Mouse (Mus musculus): ENCODE results near the gene Dcun1d3. TPM values are rescaled to one million over a fixed set of nuclear protein-coding genes. Genes with fewer than 3 reads are reported as not detected.
A peak's percentile ranks its signal among the peaks of the same experiment; 100 is the strongest.

Dcun1d3 gene
- polyA plus RNA-seq, 1 experiment from 2014 or later, result 6.5 TPM

DNA sequence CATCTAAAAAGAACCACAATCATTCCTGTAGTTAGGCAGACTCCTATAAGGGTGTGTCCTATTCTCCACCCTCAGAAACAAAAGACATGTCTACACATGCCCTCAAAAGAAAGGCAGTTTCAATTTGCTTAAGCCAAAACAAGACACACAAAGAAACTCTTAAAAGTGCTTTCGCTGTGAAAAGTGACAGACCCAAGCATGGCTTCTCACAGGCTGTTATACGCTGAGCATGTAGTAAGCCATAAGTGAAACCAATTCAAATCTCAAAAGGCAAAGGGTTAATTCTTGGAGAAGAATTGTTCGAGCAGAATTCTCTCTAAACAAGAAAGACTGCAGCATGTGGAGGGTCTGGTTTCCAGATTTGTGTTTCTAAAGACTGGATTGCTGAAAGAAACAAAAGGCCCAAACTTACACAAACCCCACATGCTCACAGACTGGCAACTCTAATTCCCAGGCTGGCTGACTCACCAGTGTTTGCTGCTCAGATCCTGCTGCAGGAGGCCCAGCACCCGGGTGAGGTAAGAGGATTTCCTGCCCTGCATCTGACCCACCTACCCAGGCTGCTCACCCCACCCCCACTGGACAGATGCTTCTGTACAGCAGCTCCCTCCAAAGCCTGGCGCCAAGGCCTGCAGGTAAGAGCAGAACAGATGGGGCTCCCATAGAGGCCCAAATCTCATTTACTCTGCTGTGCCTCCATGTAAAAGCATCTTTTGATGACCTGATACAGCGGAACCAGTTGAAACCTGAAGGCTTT is 34.6 kb downstream of the Dcun1d3 start:
- Histone ChIP-seq H3K27ac (ENCODE audit: low read length) (peak overlapping the region; percentile 64), H3K4me1 (ENCODE audit: control insufficient read depth, insufficient read depth, low read length) (peaks cover 4% of the 10 kb centered on the region), H3K4me3 (ENCODE audit: low read length) (no peak overlapping the region), H3K9me3 (replicated peaks; ENCODE audit: control insufficient read depth, low read length) (no peaks in the 10 kb centered on the region), H3K9ac (ENCODE audit: low read length) (no peak overlapping the region), H3K27me3 (ENCODE audit: control insufficient read depth, insufficient read depth, low read length) (no peaks in the 10 kb centered on the region), H3K4me2 (ENCODE audit: low read depth, low read length) (0 out of 2 replicates have a peak overlapping the region, but pooled peaks have one; percentile 8), H3K36me3 (ENCODE audit: control insufficient read depth, insufficient read depth) (peaks cover 8% of the 10 kb centered on the region)
- WGBS, result 42% methylated on average over 6 of the region's 6 CpGs
- ATAC-seq (replicated peaks; ENCODE audit: extremely low read depth, insufficient read depth, low FRiP score), result peak; percentile 71

DNA sequence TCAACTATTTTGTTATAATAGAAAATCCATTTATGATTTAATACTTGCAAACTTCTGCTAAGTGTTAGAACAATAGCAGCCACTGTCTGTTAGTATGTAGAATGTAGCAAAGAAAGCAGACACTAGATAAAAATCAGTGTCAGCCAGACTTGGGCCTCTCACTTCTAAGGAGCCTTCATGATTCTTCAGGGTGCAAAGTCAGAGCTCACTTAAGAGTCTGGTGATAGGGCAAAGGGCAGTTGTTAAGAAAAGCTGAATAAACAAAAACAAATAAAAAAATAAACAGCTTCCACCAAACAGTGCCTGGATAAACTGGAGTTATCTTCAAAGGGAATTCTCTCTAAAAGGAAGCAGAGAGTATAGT is 35.1 kb downstream of the Dcun1d3 start:
- no peak for ATAC-seq (replicated peaks; ENCODE audit: extremely low read depth, insufficient read depth, low FRiP score)
- Histone ChIP-seq H3K27ac (ENCODE audit: low read length) (no peak overlapping the region; the same call in 1 of the 2 replicates), H3K4me2 (ENCODE audit: low read depth, low read length) (no peak overlapping the region), H3K9me3 (replicated peaks; ENCODE audit: control insufficient read depth, low read length) (no peaks in the 10 kb centered on the region), H3K4me1 (ENCODE audit: control insufficient read depth, insufficient read depth, low read length) (peaks cover 4% of the 10 kb centered on the region), H3K27me3 (ENCODE audit: control insufficient read depth, insufficient read depth, low read length) (no peaks in the 10 kb centered on the region), H3K9ac (ENCODE audit: low read length) (no peak overlapping the region), H3K4me3 (ENCODE audit: low read length) (no peak overlapping the region), H3K36me3 (ENCODE audit: control insufficient read depth, insufficient read depth) (peaks cover 8% of the 10 kb centered on the region)

DNA sequence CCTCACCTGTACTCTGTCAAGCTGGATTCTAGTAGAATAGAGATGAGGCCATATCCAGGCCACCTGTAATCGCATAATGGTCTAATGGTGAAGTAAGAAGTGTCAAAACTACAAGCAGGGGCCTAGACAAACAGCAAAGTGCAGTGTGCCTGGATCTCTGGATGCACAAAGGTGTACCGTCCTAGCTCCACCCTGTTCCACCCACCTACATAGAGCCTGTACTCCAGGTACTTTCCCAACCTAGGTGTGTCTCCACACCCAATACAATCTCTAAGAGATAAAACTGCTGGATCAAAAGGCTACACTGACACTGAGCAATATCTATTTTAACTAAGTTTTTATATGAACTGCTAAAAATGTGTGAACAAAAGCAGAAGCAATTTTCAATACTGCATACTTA is 35.5 kb downstream of the Dcun1d3 start:
- peaks cover 8% of the 10 kb centered on the region for H3K36me3 ChIP-seq (ENCODE audit: control insufficient read depth, insufficient read depth)
- H3K4me1 ChIP-seq (ENCODE audit: control insufficient read depth, insufficient read depth, low read length), result peaks cover 4% of the 10 kb centered on the region
- no peaks in the 10 kb centered on the region for H3K27me3 ChIP-seq (ENCODE audit: control insufficient read depth, insufficient read depth, low read length)
- no peak overlapping the region for H3K4me2 ChIP-seq (ENCODE audit: low read depth, low read length)
- 81% methylated on average over 2 of the region's 2 CpGs for WGBS
- H3K4me3 ChIP-seq (ENCODE audit: low read length), result no peak overlapping the region
- H3K9ac ChIP-seq (ENCODE audit: low read length), result no peak overlapping the region
- no peak overlapping the region for H3K27ac ChIP-seq (ENCODE audit: low read length)
- no peak for ATAC-seq (replicated peaks; ENCODE audit: extremely low read depth, insufficient read depth, low FRiP score)
- no peaks in the 10 kb centered on the region for H3K9me3 ChIP-seq (replicated peaks; ENCODE audit: control insufficient read depth, low read length)

DNA sequence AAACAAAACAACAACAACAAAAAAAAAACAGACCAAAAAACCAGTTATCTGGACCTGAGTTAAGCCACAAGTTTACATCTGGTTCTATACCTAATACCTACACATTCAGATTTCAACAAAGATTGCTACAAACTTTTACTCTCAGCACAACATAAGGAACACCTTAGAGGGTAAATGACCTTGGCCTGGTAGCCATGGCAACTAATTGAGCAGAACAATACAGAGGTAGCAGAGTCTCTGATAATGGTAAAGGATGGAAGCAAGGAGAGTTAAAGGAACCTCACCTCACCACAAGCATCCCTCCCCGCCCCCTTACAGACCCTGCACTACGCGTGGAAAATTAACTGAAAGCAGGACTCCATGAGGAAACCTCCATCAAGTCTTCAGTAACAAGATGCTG is 36.0 kb downstream of the Dcun1d3 start:
- H3K27me3 ChIP-seq (ENCODE audit: control insufficient read depth, insufficient read depth, low read length), result no peaks in the 10 kb centered on the region
- H3K9ac ChIP-seq (ENCODE audit: low read length), result no peak overlapping the region
- H3K36me3 ChIP-seq (ENCODE audit: control insufficient read depth, insufficient read depth), result peaks cover 8% of the 10 kb centered on the region
- 89% methylated on average over 3 of the region's 3 CpGs for WGBS
- no peak overlapping the region for H3K27ac ChIP-seq (ENCODE audit: low read length)
- no peak overlapping the region for H3K4me3 ChIP-seq (ENCODE audit: low read length)
- no peak overlapping the region for H3K4me2 ChIP-seq (ENCODE audit: low read depth, low read length)
- peaks cover 4% of the 10 kb centered on the region for H3K4me1 ChIP-seq (ENCODE audit: control insufficient read depth, insufficient read depth, low read length)
- no peak for ATAC-seq (replicated peaks; ENCODE audit: extremely low read depth, insufficient read depth, low FRiP score)
- no peaks in the 10 kb centered on the region for H3K9me3 ChIP-seq (replicated peaks; ENCODE audit: control insufficient read depth, low read length)

DNA sequence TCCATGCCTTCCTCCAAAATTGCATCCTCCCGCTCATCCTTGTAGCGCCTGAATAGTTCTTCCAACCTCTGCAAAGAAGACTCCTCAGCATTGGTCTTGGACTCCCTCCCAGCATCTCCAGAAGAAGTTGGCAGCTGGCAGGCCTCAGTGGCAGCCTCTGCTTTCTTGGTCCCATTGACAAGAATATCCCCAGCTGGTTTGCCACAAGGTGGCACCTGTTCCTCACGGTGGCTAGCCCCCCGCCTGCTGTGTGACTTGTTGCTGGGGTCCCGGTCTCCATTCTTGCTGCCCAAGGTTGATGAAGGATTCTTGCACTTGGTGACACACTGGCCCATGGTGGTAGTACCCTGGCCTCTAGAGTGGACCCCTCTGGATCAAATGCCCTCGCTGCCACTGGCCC is 36.6 kb downstream of the Dcun1d3 start:
- Histone ChIP-seq H3K4me3 (ENCODE audit: low read length) (no peak overlapping the region), H3K9me3 (replicated peaks; ENCODE audit: control insufficient read depth, low read length) (no peaks in the 10 kb centered on the region), H3K4me2 (ENCODE audit: low read depth, low read length) (no peak overlapping the region), H3K9ac (ENCODE audit: low read length) (no peak overlapping the region), H3K27me3 (ENCODE audit: control insufficient read depth, insufficient read depth, low read length) (no peaks in the 10 kb centered on the region), H3K4me1 (ENCODE audit: control insufficient read depth, insufficient read depth, low read length) (peaks cover 4% of the 10 kb centered on the region), H3K27ac (ENCODE audit: low read length) (no peak overlapping the region), H3K36me3 (ENCODE audit: control insufficient read depth, insufficient read depth) (peaks cover 8% of the 10 kb centered on the region)
- no peak for ATAC-seq (replicated peaks; ENCODE audit: extremely low read depth, insufficient read depth, low FRiP score)
- WGBS, result 73% methylated on average over 6 of the region's 6 CpGs

DNA sequence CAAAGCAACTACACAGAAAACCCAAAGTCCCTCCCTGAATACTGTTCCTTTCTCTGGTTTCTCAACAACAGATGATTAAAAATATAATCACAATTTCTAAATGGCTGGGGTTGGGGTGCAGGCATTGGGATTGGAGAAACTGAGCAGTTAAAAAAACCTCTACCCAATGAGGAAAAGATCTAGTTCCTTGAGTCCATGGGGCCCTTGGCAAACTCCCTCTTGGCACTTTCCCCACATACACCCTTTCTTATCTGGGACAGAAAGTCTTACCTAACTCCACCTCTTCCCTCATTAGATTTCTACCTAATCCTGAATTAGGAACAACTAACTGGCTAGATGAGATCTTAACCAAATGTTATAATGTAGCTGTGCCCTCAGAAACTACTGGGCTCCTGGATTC is 41.1 kb downstream of the Dcun1d3 start:
- Histone ChIP-seq H3K4me1 (ENCODE audit: control insufficient read depth, insufficient read depth, low read length) (no peaks in the 10 kb centered on the region; the same call in 1 of the 2 replicates), H3K4me3 (ENCODE audit: low read length) (no peak overlapping the region), H3K9me3 (replicated peaks; ENCODE audit: control insufficient read depth, low read length) (no peaks in the 10 kb centered on the region), H3K27me3 (ENCODE audit: control insufficient read depth, insufficient read depth, low read length) (no peaks in the 10 kb centered on the region), H3K36me3 (ENCODE audit: control insufficient read depth, insufficient read depth) (peaks cover 10% of the 10 kb centered on the region), H3K9ac (ENCODE audit: low read length) (no peak overlapping the region), H3K4me2 (ENCODE audit: low read depth, low read length) (no peak overlapping the region), H3K27ac (ENCODE audit: low read length) (no peak overlapping the region)
- ATAC-seq (replicated peaks; ENCODE audit: extremely low read depth, insufficient read depth, low FRiP score), result no peak

DNA sequence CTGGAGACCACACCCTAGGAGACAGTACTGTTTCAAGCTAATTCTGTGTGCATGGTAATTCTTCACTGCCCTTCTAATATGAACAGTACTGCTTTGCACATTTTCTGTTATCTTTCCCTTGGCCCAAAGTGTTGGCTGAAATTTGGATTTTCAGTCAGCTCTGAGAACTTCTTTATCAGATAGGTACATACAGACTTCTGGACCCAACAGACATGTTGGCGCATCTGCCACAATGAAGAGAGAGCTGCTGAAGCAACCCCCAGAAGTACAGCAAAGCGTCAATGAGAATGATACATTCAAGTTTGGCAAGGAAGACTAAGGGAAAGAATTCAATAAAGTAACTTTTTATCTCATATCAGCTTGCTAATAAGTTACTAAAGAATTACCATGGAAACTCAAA is 41.7 kb downstream of the Dcun1d3 start:
- ATAC-seq (replicated peaks; ENCODE audit: extremely low read depth, insufficient read depth, low FRiP score), result no peak
- H3K36me3 ChIP-seq (ENCODE audit: control insufficient read depth, insufficient read depth), result peaks cover 9% of the 10 kb centered on the region
- 89% methylated on average over 2 of the region's 2 CpGs for WGBS

DNA sequence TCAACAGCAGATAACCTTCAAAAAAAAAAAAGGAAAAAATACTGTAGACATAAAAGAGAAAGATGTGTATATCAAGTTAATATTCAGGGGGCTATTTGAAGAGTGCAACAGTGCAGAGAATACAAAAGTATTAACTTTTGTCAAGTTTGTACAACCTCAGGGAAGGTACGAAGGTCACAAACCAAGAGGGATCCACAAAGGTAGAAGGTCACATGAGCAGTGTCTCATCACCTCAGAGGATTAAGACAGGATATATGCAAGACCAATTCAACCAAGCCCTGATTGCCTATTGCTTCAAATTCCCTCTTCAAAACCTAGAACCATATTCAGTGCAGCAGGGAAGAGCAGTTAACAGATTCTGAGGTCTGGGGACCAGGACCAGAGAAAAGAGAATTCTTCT is 42.9 kb downstream of the Dcun1d3 start:
- Histone ChIP-seq H3K9me3 (replicated peaks; ENCODE audit: control insufficient read depth, low read length) (no peaks in the 10 kb centered on the region), H3K9ac (ENCODE audit: low read length) (no peak overlapping the region), H3K4me1 (ENCODE audit: control insufficient read depth, insufficient read depth, low read length) (no peaks in the 10 kb centered on the region; the same call in 1 of the 2 replicates), H3K27ac (ENCODE audit: low read length) (no peak overlapping the region), H3K4me2 (ENCODE audit: low read depth, low read length) (no peak overlapping the region), H3K27me3 (ENCODE audit: control insufficient read depth, insufficient read depth, low read length) (no peaks in the 10 kb centered on the region), H3K4me3 (ENCODE audit: low read length) (no peak overlapping the region), H3K36me3 (ENCODE audit: control insufficient read depth, insufficient read depth) (peaks cover 6% of the 10 kb centered on the region)
- no peak for ATAC-seq (replicated peaks; ENCODE audit: extremely low read depth, insufficient read depth, low FRiP score)
- 85% methylated on average over 1 of the region's 1 CpGs for WGBS

More for the DNA sequence above, 41.7 kb downstream of the Dcun1d3 start:
- Histone ChIP-seq H3K4me3 (ENCODE audit: low read length) (no peak overlapping the region), H3K9me3 (replicated peaks; ENCODE audit: control insufficient read depth, low read length) (no peaks in the 10 kb centered on the region), H3K27me3 (ENCODE audit: control insufficient read depth, insufficient read depth, low read length) (no peaks in the 10 kb centered on the region), H3K4me1 (ENCODE audit: control insufficient read depth, insufficient read depth, low read length) (no peaks in the 10 kb centered on the region; the same call in 1 of the 2 replicates), H3K4me2 (ENCODE audit: low read depth, low read length) (no peak overlapping the region), H3K9ac (ENCODE audit: low read length) (no peak overlapping the region), H3K27ac (ENCODE audit: low read length) (no peak overlapping the region)

DNA sequence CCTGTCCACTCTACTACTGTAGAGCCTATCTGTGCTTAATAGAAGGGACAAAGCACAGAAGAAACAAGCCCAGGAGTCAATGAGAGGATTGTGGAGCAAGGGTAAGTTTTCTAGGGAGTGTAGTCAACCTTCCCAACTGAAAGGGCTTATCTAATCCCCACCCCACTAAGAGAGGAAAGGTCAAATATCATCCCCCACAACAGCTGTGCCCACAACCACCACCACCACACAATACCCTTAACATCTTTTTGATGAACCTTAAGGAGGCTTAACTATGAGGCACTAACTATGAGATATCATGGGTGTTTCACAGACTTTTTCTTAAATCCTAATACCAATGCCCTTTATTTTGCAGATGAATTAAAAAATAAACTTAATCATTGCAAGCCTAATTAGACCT is 43.6 kb downstream of the Dcun1d3 start:
- Histone ChIP-seq H3K4me2 (ENCODE audit: low read depth, low read length) (no peak overlapping the region), H3K9ac (ENCODE audit: low read length) (no peak overlapping the region), H3K4me3 (ENCODE audit: low read length) (no peak overlapping the region), H3K36me3 (ENCODE audit: control insufficient read depth, insufficient read depth) (peaks cover 6% of the 10 kb centered on the region; the same call in 1 of the 2 replicates), H3K27ac (ENCODE audit: low read length) (no peak overlapping the region), H3K4me1 (ENCODE audit: control insufficient read depth, insufficient read depth, low read length) (no peaks in the 10 kb centered on the region; the same call in 1 of the 2 replicates), H3K27me3 (ENCODE audit: control insufficient read depth, insufficient read depth, low read length) (no peaks in the 10 kb centered on the region), H3K9me3 (replicated peaks; ENCODE audit: control insufficient read depth, low read length) (no peaks in the 10 kb centered on the region)
- ATAC-seq (replicated peaks; ENCODE audit: extremely low read depth, insufficient read depth, low FRiP score), result no peak
